Mouse (Mus musculus) layer of hippocampus, adult 2 months (tissue): ENCODE results near the gene Gm49776. TPM values are rescaled to one million over a fixed set of nuclear protein-coding genes. Genes with fewer than 3 reads are reported as not detected.
"Not testable (repeated sequence)": the region's sequence is repeated elsewhere in the genome, so short reads cannot be mapped to it uniquely, and the experiment has no call there.

ENCODE experiments used
- DNase-seq, 2 experiments: peaks; one replicate each; pipeline ENCODE4 v3.0.0; 2022; ENCODE audit warnings: low spot score in 2 of 2
- H3K27ac ChIP-seq: fragments of 200-600 bp; 2 replicates; pipeline ENCODE4 v1.8.1; 2022
- H3K4me3 ChIP-seq: fragments of 200-600 bp; 2 replicates; pipeline ENCODE4 v1.8.1; 2022; ENCODE audit warnings: mild to moderate bottlenecking
- CTCF ChIP-seq: fragments of 200-600 bp; conservative IDR thresholded peaks from 2 replicates; pipeline ENCODE4 v1.8.1; 2022; ENCODE audit warnings: antibody characterized with exemption, mild to moderate bottlenecking, moderate library complexity
- microRNA-seq, 2 experiments: library from miRNA; unstranded; fragments of <30 nt; microRNA quantifications; one replicate each; pipeline ENCODE4 v1.2.0; 2021
- total RNA-seq, 2 experiments: library from RNA; stranded (reverse); gene quantifications; 2 replicates each; pipeline ENCODE4 v1.2.3; 2021

The Gm49776 gene
- total RNA-seq, 2 experiments from 2014 or later, result not detected

GRCm38 (mm10) chr16:18211417-18212171, 46.5 kb downstream of the Gm49776 start:
- no peak overlapping the region for H3K4me3 ChIP-seq
- peak; percentile 85 to 94 for DNase-seq
- TF ChIP-seq CTCF, result peak; percentile 100
- peak overlapping the region; percentile 69; the same call in 1 of the 2 replicates for H3K27ac ChIP-seq

DNA sequence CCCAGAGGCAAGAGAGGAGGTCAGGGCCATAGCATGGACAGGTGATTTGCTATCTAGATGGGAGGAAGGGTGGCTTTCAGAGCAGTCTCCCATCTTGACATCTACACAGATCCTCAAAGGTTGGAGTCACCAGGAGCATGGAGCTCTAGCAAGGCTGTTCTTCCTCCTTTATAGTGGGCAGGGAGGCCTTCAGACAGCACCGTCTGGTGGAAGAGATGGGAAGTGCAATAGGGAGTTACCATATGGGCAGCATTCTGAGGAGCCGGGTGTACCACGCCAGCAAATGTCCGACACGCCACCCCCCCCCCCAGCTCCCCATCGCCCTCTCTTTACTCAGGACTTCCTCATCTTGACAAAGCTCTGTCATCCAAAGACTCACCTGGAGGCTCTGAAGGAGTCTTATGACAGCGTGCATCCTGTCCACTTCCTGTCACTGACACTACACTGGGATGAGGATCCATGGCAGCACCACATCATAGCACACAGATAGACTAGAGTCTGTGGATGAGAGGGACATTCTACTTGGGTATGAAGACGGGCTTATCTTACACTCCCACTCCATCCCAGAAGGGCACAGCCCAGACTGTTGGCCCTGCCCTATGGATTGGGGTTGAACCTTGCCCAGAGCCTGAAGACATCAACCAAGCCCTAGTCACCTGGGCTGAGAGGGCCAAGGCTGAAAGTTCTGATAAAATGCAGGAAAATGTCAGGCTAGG, 47.3 kb downstream of the Gm49776 start:
- no peak overlapping the region for H3K4me3 ChIP-seq
- TF ChIP-seq CTCF, result peak; percentile 90
- peak; percentile 72 to 85 for DNase-seq
- peak overlapping the region; percentile 69; the same call in 1 of the 2 replicates for H3K27ac ChIP-seq

GRCm38 (mm10) chr16:18203430-18204091, 54.6 kb downstream of the Gm49776 start:
- no peak overlapping the region for H3K4me3 ChIP-seq
- no peak for TF ChIP-seq CTCF

GRCm38 (mm10) chr16:18202061-18202460, 56.1 kb downstream of the Gm49776 start:
- TF ChIP-seq CTCF, result no peak
- Histone ChIP-seq H3K27ac (no peak overlapping the region), H3K4me3 (no peak overlapping the region)
- DNase-seq, result no peak

More at GRCm38 (mm10) chr16:18203430-18204091, 54.6 kb downstream of the Gm49776 start:
- no peak for DNase-seq
- H3K27ac ChIP-seq, result no peak overlapping the region

GRCm38 (mm10) chr16:18201620-18202019, 56.5 kb downstream of the Gm49776 start:
- Histone ChIP-seq H3K27ac (no peak overlapping the region), H3K4me3 (no peak overlapping the region)
- no peak for TF ChIP-seq CTCF
- no peak for DNase-seq

DNA sequence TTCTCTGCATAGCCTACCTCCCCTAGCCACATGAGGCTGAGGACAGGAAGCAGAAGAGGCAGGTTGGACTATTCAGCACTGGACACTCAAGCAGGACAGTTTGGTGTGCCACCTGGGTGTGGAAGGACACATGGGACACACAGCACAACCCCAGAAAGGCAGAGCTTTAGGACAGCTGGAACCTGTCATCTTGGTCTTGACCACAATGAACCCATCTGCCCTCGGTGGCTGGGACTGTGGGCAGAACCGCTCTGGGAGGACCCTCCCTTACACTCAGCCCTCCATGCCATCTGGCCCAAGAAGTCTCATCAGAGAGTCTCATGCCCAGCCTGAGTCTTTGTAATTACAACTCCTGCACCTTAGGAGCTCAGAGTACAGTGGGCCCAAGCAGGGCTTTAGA, 58.1 kb downstream of the Gm49776 start:
- H3K27ac ChIP-seq, result no peak overlapping the region
- no peak for TF ChIP-seq CTCF
- no peak for DNase-seq
- H3K4me3 ChIP-seq, result no peak overlapping the region

DNA sequence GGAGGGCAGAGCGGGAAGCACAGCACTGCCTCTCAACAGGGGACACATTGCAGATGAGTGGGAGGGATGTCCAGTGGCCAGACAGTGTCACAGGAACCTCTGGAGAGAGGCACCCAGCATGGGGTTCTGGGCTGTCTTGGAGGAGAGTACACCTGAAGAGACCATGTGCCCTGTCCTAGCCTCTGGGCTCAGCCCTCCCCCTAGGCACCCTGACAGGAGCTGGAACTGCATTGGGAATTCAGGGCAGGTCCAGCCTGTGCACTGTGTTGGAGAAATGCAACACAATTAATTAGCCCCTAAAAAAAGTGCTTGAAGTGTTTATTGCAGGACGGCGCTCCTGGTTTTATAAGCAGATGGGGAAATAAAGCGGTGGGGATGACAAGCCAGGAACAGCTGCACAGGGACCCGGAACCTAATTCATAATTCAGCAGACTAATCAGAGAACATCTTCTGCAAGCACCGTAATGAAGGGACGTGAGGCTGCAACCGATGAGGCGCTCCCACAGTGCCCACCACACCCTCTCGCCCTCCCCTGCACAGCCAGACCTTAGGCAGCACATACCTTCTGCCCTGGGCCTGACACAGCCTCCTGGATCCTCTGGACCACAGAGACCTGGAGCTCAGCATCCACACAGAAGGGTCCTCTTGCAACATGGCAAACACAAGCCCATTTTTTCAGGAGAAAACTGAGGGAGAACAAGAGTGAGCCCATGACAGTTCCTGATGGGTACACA, 59.6 kb downstream of the Gm49776 start:
- TF ChIP-seq CTCF, result no peak
- H3K4me3 ChIP-seq, result no peak overlapping the region
- no peak overlapping the region for H3K27ac ChIP-seq
- DNase-seq, result no peak

DNA sequence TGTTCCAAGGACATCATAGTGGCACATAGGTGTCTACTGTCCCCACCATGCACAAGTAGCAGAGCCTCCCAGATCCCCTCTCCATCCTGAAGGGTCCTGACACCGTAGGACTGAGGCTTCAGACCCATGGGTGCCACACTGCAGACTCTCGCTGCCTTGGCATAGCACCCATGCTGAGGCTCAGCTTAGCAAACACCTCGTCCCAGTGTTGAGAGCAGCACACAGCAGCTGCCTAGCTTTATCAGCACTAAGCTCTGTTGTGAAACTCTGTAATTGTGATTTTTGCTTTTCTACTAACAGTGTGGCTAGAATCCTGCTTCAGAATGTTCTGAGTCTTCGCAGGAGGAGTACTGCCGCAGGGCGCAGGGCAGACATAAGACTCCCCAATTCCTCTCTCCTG, 60.2 kb downstream of the Gm49776 start:
- H3K27ac ChIP-seq, result no peak overlapping the region

DNA sequence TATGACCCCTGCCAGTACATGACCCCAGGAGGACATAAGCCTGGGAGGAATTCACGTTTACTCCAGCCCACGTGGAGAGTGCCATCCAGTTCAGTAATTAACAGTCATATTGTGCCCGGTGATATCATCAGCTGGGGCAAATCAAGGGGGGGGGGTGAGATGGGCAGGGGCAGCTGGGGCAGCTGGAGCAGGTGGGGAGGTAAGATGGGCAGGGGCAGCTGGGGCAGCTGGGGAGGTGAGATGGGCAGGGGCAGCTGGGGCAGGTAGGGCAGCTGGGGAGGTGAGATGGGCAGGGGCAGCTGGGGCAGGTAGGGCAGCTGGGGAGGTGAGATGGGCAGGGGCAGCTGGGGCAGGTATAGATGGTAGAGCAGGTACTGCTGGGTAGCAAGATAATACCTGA, 62.6 kb downstream of the Gm49776 start:
- peak overlapping the region; percentile 82; the same call in 1 of the 2 replicates for H3K27ac ChIP-seq
- not testable (repeated sequence) for DNase-seq, H3K4me3 ChIP-seq

More for the DNA sequence above, 60.2 kb downstream of the Gm49776 start:
- no peak for DNase-seq
- no peak overlapping the region for H3K4me3 ChIP-seq
- TF ChIP-seq CTCF, result no peak

Small RNA genes within 50 kb of the gene (microRNA-seq; reads per million reads assigned to microRNA genes)
- 0 reads per million in 2 experiments for gene Gm24572
- gene Mir1306, result 232 to 283 reads per million in 2 experiments

Other genes starting within 250 kb of the Gm49776 start
- 10 to 100 TPM; 70.3 to 73.8 TPM for gene Dgcr6, start 205.5 kb downstream of the Gm49776 start, total RNA-seq
- 10 to 100 TPM; 45.1 to 48.2 TPM for gene Prodh, start 168.1 kb downstream of the Gm49776 start, total RNA-seq
- gene Rtn4r, start 130.7 kb downstream of the Gm49776 start, total RNA-seq, result 100 to 1,000 TPM; 106 to 111 TPM
- gene Ccdc188, start 40.4 kb downstream of the Gm49776 start, total RNA-seq, result not detected
- gene Zdhhc8, start 23.2 kb downstream of the Gm49776 start, total RNA-seq, result 10 to 100 TPM; 72.0 to 84.1 TPM
- gene Trmt2a, start 9.6 kb downstream of the Gm49776 start, total RNA-seq, result 10 to 100 TPM; 51.1 to 54.9 TPM
- gene Ranbp1, start 9.6 kb downstream of the Gm49776 start, total RNA-seq, result 10 to 100 TPM; 93.6 to 98.0 TPM
- gene Dgcr8, start 30.9 kb upstream of the Gm49776 start, total RNA-seq, result 10 to 100 TPM; 46.1 to 46.7 TPM
- gene Tango2, start 89.8 kb upstream of the Gm49776 start, total RNA-seq, result 100 to 1,000 TPM; 128 to 130 TPM
- gene Arvcf, start 89.9 kb upstream of the Gm49776 start, total RNA-seq, result 10 to 100 TPM; 40.4 to 41.4 TPM
- 10 to 100 TPM; 19.7 to 21.4 TPM for gene Txnrd2, start 168.1 kb upstream of the Gm49776 start, total RNA-seq
- 10 to 100 TPM; 74.6 to 75.1 TPM for gene Comt, start 168.5 kb upstream of the Gm49776 start, total RNA-seq
- gene Gnb1l, start 240.4 kb upstream of the Gm49776 start, total RNA-seq, result 1 to 10 TPM; 5.8 to 6.0 TPM
- gene Rtl10, start 240.6 kb upstream of the Gm49776 start, total RNA-seq, result 10 to 100 TPM in 1 of 2 experiments, 1 to 10 TPM in 1; 7.0 to 11.4 TPM